Mouse (Mus musculus) forebrain, postnatal 0 days (tissue): ENCODE data around the gene Gucy1b2. TPM values are rescaled to one million over a fixed set of nuclear protein-coding genes. Genes with fewer than 3 reads are reported as not detected.

Source experiments
- ATAC-seq: fragments of 200-750 bp; cut with Nextera tagmentation; 2 replicates; pipeline ENCODE4 v1.8.0; 2017; ENCODE audit warnings: mild to moderate bottlenecking, moderate library complexity
- DNase-seq: peaks from one replicate; pipeline ENCODE4 v3.0.0-alpha.2; 2015
- H3K27ac ChIP-seq: fragments of 300-500 bp; sonication (generic); 2 replicates; pipeline ENCODE4 v1.5.1; 2014; ENCODE audit warnings: low read depth, mild to moderate bottlenecking, antibody characterized with exemption, low read length, moderate library complexity, mixed read lengths
- H3K27me3 ChIP-seq: fragments of 300-500 bp; sonication (generic); 2 replicates; pipeline ENCODE4 v1.6.1; 2014; ENCODE audit warnings: mild to moderate bottlenecking, low read length, mixed read lengths; ENCODE audit not compliant: insufficient read depth
- H3K36me3 ChIP-seq: fragments of 300-500 bp; sonication (generic); 2 replicates; pipeline ENCODE4 v1.6.1; 2014; ENCODE audit warnings: mild to moderate bottlenecking, moderate library complexity; ENCODE audit not compliant: insufficient read depth
- H3K4me1 ChIP-seq: fragments of 300-500 bp; sonication (generic); 2 replicates; pipeline ENCODE4 v1.6.1; 2014; ENCODE audit warnings: antibody characterized with exemption; ENCODE audit not compliant: insufficient read depth
- H3K4me2 ChIP-seq: fragments of 300-500 bp; sonication (generic); 2 replicates; pipeline ENCODE4 v1.6.1; 2014; ENCODE audit warnings: low read depth, mild to moderate bottlenecking, moderate library complexity
- H3K4me3 ChIP-seq: fragments of 300-500 bp; sonication (generic); 2 replicates; pipeline ENCODE4 v1.5.1; 2014; ENCODE audit warnings: low read depth, low read length, mixed read lengths
- H3K9ac ChIP-seq: fragments of 300-500 bp; sonication (generic); 2 replicates; pipeline ENCODE4 v1.6.1; 2014; ENCODE audit warnings: mild to moderate bottlenecking
- H3K9me3 ChIP-seq: fragments of 300-500 bp; sonication (generic); 2 replicates; pipeline ENCODE4 v1.6.1; 2016; ENCODE audit warnings: low read length
- CTCF ChIP-seq: sonication (generic); IDR thresholded peaks from 2 replicates; pipeline ENCODE4 v1.5.1; 2016; ENCODE audit warnings: antibody characterized with exemption, control low read depth, low read depth
- WGBS: fragments of 180-500 bp; shearing (Covaris S2); extraction: QIAGEN DNeasy Blood & Tissue Kit; methylation state at CpG from one replicate; pipeline ENCODE4 v1.1.7; 2014; 5-methylcytosine and 5-hydroxymethylcytosine counted together
- polyA plus RNA-seq: library from polyadenylated mRNA; unstranded; fragments of >200 nt; fragmentation: Nextera tagmentation; extraction: Ambion mirVana; gene quantifications from 2 replicates; pipeline ENCODE4 v1.2.1, GENCODE M21; 2015
- total RNA-seq: library from RNA; depleted of rRNA; stranded (reverse); fragments of >200 nt; gene quantifications from 2 replicates; pipeline ENCODE4 v1.2.3, GENCODE M21; 2014

Gene Gucy1b2
- total and polyA plus RNA-seq, 2 experiments from 2014 or later = 0.84 to 1.4 TPM

DNA sequence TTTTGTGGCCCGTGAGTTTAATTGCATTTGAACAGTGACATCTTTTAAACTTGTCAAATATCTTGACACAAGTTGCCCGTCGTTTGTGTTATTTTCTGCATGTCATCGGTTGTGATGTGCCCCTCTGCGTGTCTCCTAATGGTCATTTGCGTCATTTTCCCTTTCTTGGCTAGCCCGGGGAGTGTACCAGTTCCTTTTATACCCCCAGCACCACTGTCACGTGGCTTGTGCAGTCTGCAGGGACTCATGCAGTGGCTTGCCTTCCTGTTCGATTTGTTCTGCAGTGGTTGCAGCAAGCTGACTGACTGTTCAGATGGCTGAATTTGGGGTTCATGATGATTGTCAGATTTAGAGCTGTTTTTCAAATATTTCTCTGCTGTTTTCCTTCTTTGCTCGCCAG, 82.1 kb downstream of the Gucy1b2 start:
- DNase-seq (no peak), ATAC-seq (no peak)
- 0 out of 2 replicates have a peak, but pooled peaks cover 2% of the 10 kb centered on the region for H3K4me1 ChIP-seq
- no peak for TF ChIP-seq CTCF
- no peaks in the 10 kb centered on the region for H3K9me3 ChIP-seq
- WGBS = 65% methylated on average over 10 of the region's 10 CpGs
- H3K27ac ChIP-seq = no peak overlapping the region
- H3K4me2 ChIP-seq = no peak overlapping the region
- H3K36me3 ChIP-seq = no peaks in the 10 kb centered on the region
- H3K9ac ChIP-seq = no peak overlapping the region
- H3K4me3 ChIP-seq = no peak overlapping the region
- H3K27me3 ChIP-seq = no peaks in the 10 kb centered on the region

DNA sequence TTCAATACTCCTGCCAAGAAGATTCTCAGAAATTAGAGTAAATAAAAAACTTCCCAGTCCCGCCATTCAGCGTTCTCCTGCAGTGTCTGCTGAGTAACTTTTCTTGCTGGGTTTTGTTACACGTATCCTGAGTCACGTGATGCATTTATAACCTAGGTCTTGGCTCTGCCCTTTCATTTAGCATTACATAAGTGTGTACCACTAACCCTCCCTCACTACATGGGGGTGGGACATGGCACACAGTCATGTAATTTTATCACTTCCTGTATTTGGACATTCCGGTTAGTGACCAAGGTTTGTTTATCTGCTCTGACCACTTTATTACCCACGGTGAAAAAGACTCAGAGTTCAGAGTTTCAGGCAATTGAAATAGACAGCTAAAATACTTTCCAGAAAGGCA, 85.3 kb downstream of the Gucy1b2 start:
- no peaks in the 10 kb centered on the region for H3K36me3 ChIP-seq
- no peaks in the 10 kb centered on the region for H3K27me3 ChIP-seq
- 0 out of 2 replicates have a peak, but pooled peaks cover 2% of the 10 kb centered on the region for H3K4me1 ChIP-seq
- no peak for TF ChIP-seq CTCF
- H3K27ac ChIP-seq = no peak overlapping the region
- no peak overlapping the region for H3K4me2 ChIP-seq
- 80% methylated on average over 6 of the region's 6 CpGs for WGBS
- H3K9me3 ChIP-seq = no peaks in the 10 kb centered on the region
- DNase-seq (no peak), ATAC-seq (no peak)
- no peak overlapping the region for H3K9ac ChIP-seq
- no peak overlapping the region for H3K4me3 ChIP-seq

DNA sequence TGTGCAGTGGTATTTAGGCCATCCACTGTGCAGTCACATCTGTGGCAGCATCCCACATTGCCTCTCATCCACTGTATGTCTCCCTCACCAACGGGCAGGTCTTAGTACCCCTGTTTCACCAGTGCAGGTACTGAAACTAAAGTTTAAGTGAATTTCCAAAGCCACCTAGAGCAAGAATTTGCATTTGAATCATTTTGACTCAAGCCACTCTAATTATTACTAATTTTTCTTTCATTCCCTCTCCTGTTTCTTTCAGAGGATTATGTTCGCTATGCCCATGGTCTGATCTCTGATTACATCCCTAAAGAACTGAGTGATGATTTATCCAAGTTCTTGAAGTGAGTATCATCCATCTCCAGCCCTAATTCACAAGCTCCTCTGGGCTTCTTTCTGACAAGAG, 92.3 kb downstream of the Gucy1b2 start:
- H3K36me3 ChIP-seq = peaks cover 6% of the 10 kb centered on the region
- H3K27ac ChIP-seq = no peak overlapping the region
- H3K9ac ChIP-seq = no peak overlapping the region
- TF ChIP-seq CTCF = no peak
- ATAC-seq = no peak
- H3K9me3 ChIP-seq = no peaks in the 10 kb centered on the region
- no peaks in the 10 kb centered on the region for H3K4me1 ChIP-seq
- DNase-seq = no peak
- no peak overlapping the region for H3K4me2 ChIP-seq
- no peaks in the 10 kb centered on the region for H3K27me3 ChIP-seq
- WGBS = 80% methylated on average over 2 of the region's 2 CpGs
- H3K4me3 ChIP-seq = no peak overlapping the region

- peaks cover 6% of the 10 kb centered on the region for H3K36me3 ChIP-seq
- no peak overlapping the region for H3K4me2 ChIP-seq
- no peak overlapping the region for H3K9ac ChIP-seq
- H3K27ac ChIP-seq = no peak overlapping the region
- H3K9me3 ChIP-seq = no peaks in the 10 kb centered on the region
- no peak for DNase-seq
- WGBS = 91% methylated on average over 8 of the region's 8 CpGs
- no peak for TF ChIP-seq CTCF
- ATAC-seq = no peak
- H3K4me1 ChIP-seq = no peaks in the 10 kb centered on the region
- H3K27me3 ChIP-seq = no peaks in the 10 kb centered on the region
- H3K4me3 ChIP-seq = no peak overlapping the region
Measured at GRCm38 (mm10) chr14:62361263-62361980, 94.7 kb downstream of the Gucy1b2 start.

- TF ChIP-seq CTCF = no peak
- no peak overlapping the region for H3K4me3 ChIP-seq
- no peaks in the 10 kb centered on the region for H3K27me3 ChIP-seq
- H3K4me1 ChIP-seq = no peaks in the 10 kb centered on the region
- no peak overlapping the region for H3K9ac ChIP-seq
- DNase-seq (no peak), ATAC-seq (no peak)
- no peak overlapping the region for H3K27ac ChIP-seq
- 81% methylated on average over 7 of the region's 7 CpGs for WGBS
- H3K36me3 ChIP-seq = no peaks in the 10 kb centered on the region
- no peaks in the 10 kb centered on the region for H3K9me3 ChIP-seq
- no peak overlapping the region for H3K4me2 ChIP-seq
Measured at GRCm38 (mm10) chr14:62355201-62355600, 100.9 kb downstream of the Gucy1b2 start.

- Histone ChIP-seq H3K9ac (no peak overlapping the region), H3K4me3 (no peak overlapping the region), H3K36me3 (no peaks in the 10 kb centered on the region), H3K9me3 (no peaks in the 10 kb centered on the region), H3K4me2 (no peak overlapping the region), H3K4me1 (no peaks in the 10 kb centered on the region), H3K27me3 (no peaks in the 10 kb centered on the region), H3K27ac (no peak overlapping the region)
- DNase-seq (no peak), ATAC-seq (no peak)
- 92% methylated on average over 5 of the region's 5 CpGs for WGBS
- TF ChIP-seq CTCF = no peak
Measured at GRCm38 (mm10) chr14:62353793-62354192, 102.3 kb downstream of the Gucy1b2 start.

- Histone ChIP-seq H3K27ac (no peak overlapping the region), H3K36me3 (no peaks in the 10 kb centered on the region), H3K9me3 (no peaks in the 10 kb centered on the region), H3K9ac (no peak overlapping the region), H3K27me3 (no peaks in the 10 kb centered on the region), H3K4me1 (no peaks in the 10 kb centered on the region), H3K4me3 (no peak overlapping the region), H3K4me2 (no peak overlapping the region)
- DNase-seq = no peak
- no peak for TF ChIP-seq CTCF
- 65% methylated on average over 9 of the region's 9 CpGs for WGBS
- no peak for ATAC-seq
Measured at GRCm38 (mm10) chr14:62353372-62353771, 102.7 kb downstream of the Gucy1b2 start.
